ENCODE assay signal across 8 mouse cellular contexts in the genomic region with DNA sequence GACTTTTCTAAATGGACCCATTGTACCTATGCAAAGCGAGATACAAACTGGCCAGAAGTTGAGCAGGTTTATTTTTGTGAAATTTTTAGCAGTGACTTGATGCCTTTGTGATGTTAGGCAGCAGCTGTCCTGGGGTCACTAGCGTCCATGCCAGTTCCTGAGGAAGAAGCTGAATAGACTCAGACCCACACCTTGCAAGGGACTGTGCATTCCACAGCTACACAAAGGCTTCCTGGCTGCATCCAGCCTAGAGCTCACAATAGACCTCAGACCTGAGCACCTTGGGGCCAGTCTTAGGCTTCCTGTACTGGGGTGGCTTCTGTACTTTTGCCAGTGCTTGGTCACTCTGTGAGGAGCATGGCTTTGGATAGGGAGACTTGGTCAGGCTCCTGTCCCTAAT.
DNase-seq lines count a peak whose midpoint lies in the region; ATAC-seq and TF ChIP-seq lines count a peak whose summit lies in the region.

No protein-coding gene starts in this region.

- peaks cover 40% of the 10 kb centered on the region for H3K4me1 ChIP-seq in liver, adult 2 months (ENCODE audit: control insufficient read depth, insufficient read depth, low read length)
- H3K4me1 ChIP-seq in embryonic facial prominence, embryonic 15.5 days: peaks cover 52% of the 10 kb centered on the region
- peaks cover 27% of the 10 kb centered on the region for H3K4me1 ChIP-seq in intestine, embryonic 14.5 days (replicated peaks; ENCODE audit: control insufficient read depth, insufficient read depth, low read length)
- H3K4me1 ChIP-seq in neural tube, embryonic 12.5 days: peaks cover 27% of the 10 kb centered on the region

- no peak for TF ChIP-seq CTCF in liver, adult 2 months (IDR thresholded peaks at IDR 0.05; ENCODE audit: low read depth, low read length)

- 26% methylated on average over 2 of the region's 2 CpGs for WGBS in liver, adult 2 months
- 22% methylated on average over 2 of the region's 2 CpGs for WGBS in embryonic facial prominence, embryonic 15.5 days
- WGBS in intestine, embryonic 14.5 days: 48% methylated on average over 2 of the region's 2 CpGs
- 28% methylated on average over 2 of the region's 2 CpGs for WGBS in neural tube, embryonic 12.5 days

- H3K27me3 ChIP-seq in liver, adult 2 months (ENCODE audit: control insufficient read depth, insufficient read depth, low read length): no peaks in the 10 kb centered on the region
- H3K27me3 ChIP-seq in embryonic facial prominence, embryonic 15.5 days: no peaks in the 10 kb centered on the region
- no peaks in the 10 kb centered on the region for H3K27me3 ChIP-seq in intestine, embryonic 14.5 days (replicated peaks; ENCODE audit: control insufficient read depth, insufficient read depth, low read length)
- H3K27me3 ChIP-seq in neural tube, embryonic 12.5 days (replicated peaks): peaks cover 11% of the 10 kb centered on the region; the same call in 1 of the 2 replicates

- ATAC-seq in embryonic facial prominence, embryonic 15.5 days (ENCODE audit: insufficient number of reproducible peaks, low FRiP score, low TSS enrichment, low read depth): no peak
- no peak for ATAC-seq in intestine, embryonic 14.5 days (replicated peaks; ENCODE audit: low FRiP score, low TSS enrichment, low read depth)
- ATAC-seq in neural tube, embryonic 12.5 days (ENCODE audit: low FRiP score, low read depth): no peak
- ATAC-seq in megakaryocyte progenitor cell, adult 5-6 weeks (replicated peaks; ENCODE audit: poor library complexity): no peak

- peaks cover 37% of the 10 kb centered on the region for H3K79me2 ChIP-seq in liver, adult 2 months (ENCODE audit: control insufficient read depth, insufficient read depth, low read length)

- H3K9me3 ChIP-seq in embryonic facial prominence, embryonic 15.5 days (replicated peaks): no peaks in the 10 kb centered on the region
- H3K9me3 ChIP-seq in intestine, embryonic 14.5 days (ENCODE audit: control insufficient read depth, low read length): no peaks in the 10 kb centered on the region
- H3K9me3 ChIP-seq in neural tube, embryonic 12.5 days: no peaks in the 10 kb centered on the region

- TF ChIP-seq POLR2A in liver, adult 2 months (IDR thresholded peaks at IDR 0.05; ENCODE audit: extremely low read depth, insufficient read depth, low read length): no peak

- peak overlapping the region; percentile 74 for H3K4me3 ChIP-seq in liver, adult 2 months (ENCODE audit: insufficient read depth, low read depth, low read length)
- H3K4me3 ChIP-seq in embryonic facial prominence, embryonic 15.5 days (replicated peaks): peak overlapping the region; percentile 56
- H3K4me3 ChIP-seq in intestine, embryonic 14.5 days (ENCODE audit: low read depth, low read length): peak overlapping the region; percentile 35
- peak overlapping the region; percentile 23; the same call in 1 of the 2 replicates for H3K4me3 ChIP-seq in neural tube, embryonic 12.5 days

- peak; percentile 42 for DNase-seq in liver, adult 2 months (ENCODE audit: extremely low read depth, low read depth, low spot score)
- DNase-seq in liver: no peak
- DNase-seq in intestine, embryonic 14.5 days (ENCODE audit: low spot score): no peak
- no peak for DNase-seq in c-Kit-positive CD71-positive TER-119-positive erythroid progenitor cells, embryonic 14.5 days (ENCODE audit: low spot score)
- DNase-seq in cerebellum, postnatal 36 days: no peak

- H3K27ac ChIP-seq in liver, adult 2 months (replicated peaks; ENCODE audit: insufficient read depth, low read depth, low read length): peak overlapping the region; percentile 70
- peak overlapping the region; percentile 88 for H3K27ac ChIP-seq in embryonic facial prominence, embryonic 15.5 days (replicated peaks)
- H3K27ac ChIP-seq in intestine, embryonic 14.5 days (ENCODE audit: low read depth): peak overlapping the region; percentile 12; the same call in 1 of the 2 replicates
- no peak overlapping the region for H3K27ac ChIP-seq in neural tube, embryonic 12.5 days

- peak overlapping the region; percentile 60 for H3K4me2 ChIP-seq in embryonic facial prominence, embryonic 15.5 days (replicated peaks)
- H3K4me2 ChIP-seq in intestine, embryonic 14.5 days (ENCODE audit: low read length): peak overlapping the region; percentile 54
- peak overlapping the region; percentile 49 for H3K4me2 ChIP-seq in neural tube, embryonic 12.5 days (replicated peaks)

- H3K9ac ChIP-seq in liver, adult 2 months (ENCODE audit: low read depth, low read length): peak overlapping the region; percentile 76
- H3K9ac ChIP-seq in embryonic facial prominence, embryonic 15.5 days: peak overlapping the region; percentile 58
- peak overlapping the region; percentile 39 for H3K9ac ChIP-seq in intestine, embryonic 14.5 days (ENCODE audit: low read length)
- no peak overlapping the region for H3K9ac ChIP-seq in neural tube, embryonic 12.5 days

- peaks cover 7% of the 10 kb centered on the region; the same call in 1 of the 2 replicates for H3K36me3 ChIP-seq in liver, adult 2 months (ENCODE audit: control insufficient read depth, insufficient read depth, low read length)
- H3K36me3 ChIP-seq in embryonic facial prominence, embryonic 15.5 days: no peaks in the 10 kb centered on the region
- H3K36me3 ChIP-seq in intestine, embryonic 14.5 days (ENCODE audit: control insufficient read depth, insufficient read depth, low read length): no peaks in the 10 kb centered on the region
- no peaks in the 10 kb centered on the region for H3K36me3 ChIP-seq in neural tube, embryonic 12.5 days

Comparison
In these comparisons a context has a peak if more than half of its experiments do, and no peak if none do; other contexts are left out.
1. H3K4me3 ChIP-seq: peak in every context shown above with its lines; median percentile 74 in liver, adult 2 months; 56 in embryonic facial prominence, embryonic 15.5 days; 35 in intestine, embryonic 14.5 days; 23 in neural tube, embryonic 12.5 days.